Mouse (Mus musculus) layer of hippocampus, postnatal 10 days (tissue): ENCODE data around the gene Gm9112. TPM values are rescaled to one million over a fixed set of nuclear protein-coding genes. Genes with fewer than 3 reads are reported as not detected.
"Not testable (repeated sequence)": the region's sequence is repeated elsewhere in the genome, so short reads cannot be mapped to it uniquely, and the experiment has no call there.

Source experiments
- DNase-seq, 2 experiments: peaks; one replicate each; pipeline ENCODE4 v3.0.0; 2021; ENCODE audit warnings: low spot score in 2 of 2
- long read RNA-seq: library from polyadenylated mRNA; stranded (forward); transcript quantifications from one replicate; pipeline ENCODE4 v2.0.0, GENCODE M21; 2023
- total RNA-seq, 2 experiments: library from RNA; stranded (reverse); gene quantifications; 2 replicates each; pipeline ENCODE4 v1.2.3; 2021

Gm9112 gene
- not detected for total RNA-seq
- long read RNA-seq, result 0 reads

- DNase-seq, result not testable (repeated sequence)
Observed at GRCm38 (mm10) chrX:102707535-102707934, at the start of gene Gm9112, which contains the start of gene Dmrtc1b. Gm9112 (minus strand) TSS chrX:102707635. Dmrtc1b (plus strand) TSS chrX:102707865.

- DNase-seq, result not testable (repeated sequence)
Observed at GRCm38 (mm10) chrX:102724226-102724625, 16.8 kb upstream of the Gm9112 start.

GRCm38 (mm10) chrX:102700636-102701035 lies 6.8 kb downstream of the Gm9112 start:
- not testable (repeated sequence) for DNase-seq

- DNase-seq, result peak; percentile 9 to 41
Observed at GRCm38 (mm10) chrX:102689252-102689651, 18.2 kb downstream of the Gm9112 start.

GRCm38 (mm10) chrX:102686872-102687271 lies 20.6 kb downstream of the Gm9112 start, which contains the start of gene Gm3880:
Gm3880 (minus strand) TSS chrX:102686972.
- DNase-seq, result not testable (repeated sequence)

GRCm38 (mm10) chrX:102684706-102685105 lies 22.7 kb downstream of the Gm9112 start:
- DNase-seq, result not testable (repeated sequence)

GRCm38 (mm10) chrX:102666641-102667040 lies 40.8 kb downstream of the Gm9112 start:
- no peak for DNase-seq

GRCm38 (mm10) chrX:102660712-102661111 lies 46.7 kb downstream of the Gm9112 start:
- DNase-seq, result peak; percentile 11 to 13

Other genes starting within 250 kb of the Gm9112 start
- gene Hdac8, start 202.3 kb downstream of the Gm9112 start, total RNA-seq, result 10 to 100 TPM; 14.5 to 16.2 TPM
- 10 to 100 TPM; 21.0 to 21.8 TPM for gene Phka1, start 63.4 kb downstream of the Gm9112 start, total RNA-seq
- gene Gm3880, start 20.7 kb downstream of the Gm9112 start, total RNA-seq, result not detected
- not detected for gene Dmrtc1b, start 230 bp upstream of the Gm9112 start, total RNA-seq
- gene Dmrtc1c1, start 95.3 kb upstream of the Gm9112 start, total RNA-seq, result not detected
- gene Dmrtc1c2, start 147.0 kb upstream of the Gm9112 start, total RNA-seq, result not detected
- not detected for gene 1700031F05Rik, start 160.3 kb upstream of the Gm9112 start, total RNA-seq
- 1 to 10 TPM; 1.7 TPM for gene Dmrtc1a, start 201.1 kb upstream of the Gm9112 start, total RNA-seq
- not detected for gene 1700011M02Rik, start 201.3 kb upstream of the Gm9112 start, total RNA-seq
- gene 1700018G05Rik, start 220.7 kb upstream of the Gm9112 start, total RNA-seq, result not detected